Mouse (Mus musculus) liver, embryonic 15.5 days (tissue): ENCODE data around the gene Egf. TPM values are rescaled to one million over a fixed set of nuclear protein-coding genes. Genes with fewer than 3 reads are reported as not detected.

Experiments
- ATAC-seq: fragments of 200-750 bp; cut with Nextera tagmentation; 2 replicates; pipeline ENCODE4 v1.8.0; 2017; ENCODE audit warnings: moderate number of reproducible peaks, mild to moderate bottlenecking, moderate library complexity; ENCODE audit not compliant: insufficient read depth
- H3K27ac ChIP-seq: fragments of 300-500 bp; sonication (generic); replicated peaks from 2 replicates; pipeline ENCODE4 v1.5.1; 2015; ENCODE audit warnings: mild to moderate bottlenecking, inconsistent platforms
- H3K27me3 ChIP-seq: fragments of 300-500 bp; sonication (generic); 2 replicates; pipeline ENCODE4 v1.6.1; 2015; ENCODE audit warnings: mild to moderate bottlenecking, inconsistent platforms
- H3K36me3 ChIP-seq: fragments of 300-500 bp; sonication (generic); replicated peaks from 2 replicates; pipeline ENCODE4 v1.6.1; 2015; ENCODE audit warnings: moderate library complexity, mild to moderate bottlenecking, inconsistent platforms
- H3K4me1 ChIP-seq: fragments of 300-500 bp; sonication (generic); replicated peaks from 2 replicates; pipeline ENCODE4 v1.6.1; 2015; ENCODE audit warnings: inconsistent platforms
- H3K4me2 ChIP-seq: fragments of 300-500 bp; sonication (generic); 2 replicates; pipeline ENCODE4 v1.6.1; 2015; ENCODE audit warnings: moderate library complexity, mild to moderate bottlenecking, inconsistent platforms
- H3K4me3 ChIP-seq: fragments of 300-500 bp; sonication (generic); replicated peaks from 2 replicates; pipeline ENCODE4 v1.5.1; 2015; ENCODE audit warnings: mild to moderate bottlenecking, inconsistent platforms
- H3K9ac ChIP-seq: fragments of 300-500 bp; sonication (generic); 2 replicates; pipeline ENCODE4 v1.6.1; 2015; ENCODE audit warnings: moderate library complexity, mild to moderate bottlenecking, inconsistent platforms
- H3K9me3 ChIP-seq: fragments of 300-500 bp; sonication (generic); replicated peaks from 2 replicates; pipeline ENCODE4 v1.6.1; 2016; ENCODE audit warnings: inconsistent platforms
- WGBS: fragments of 180-500 bp; shearing (Covaris S2); methylation state at CpG from one replicate; pipeline ENCODE4 v1.1.7; 2015; ENCODE audit warnings: mixed read lengths; ENCODE audit not compliant: insufficient replicate concordance; 5-methylcytosine and 5-hydroxymethylcytosine counted together
- microRNA-seq: library from miRNA; unstranded; fragments of <30 nt; microRNA quantifications from one replicate; pipeline ENCODE4, GENCODE M21; 2016
- polyA plus RNA-seq: library from polyadenylated mRNA; unstranded; fragments of >200 nt; fragmentation: Nextera tagmentation; extraction: Ambion mirVana; gene quantifications from 2 replicates; pipeline ENCODE4 v1.2.1, GENCODE M21; 2015

Egf gene
- polyA plus RNA-seq, 1 experiment from 2014 or later = 0.47 TPM

DNA sequence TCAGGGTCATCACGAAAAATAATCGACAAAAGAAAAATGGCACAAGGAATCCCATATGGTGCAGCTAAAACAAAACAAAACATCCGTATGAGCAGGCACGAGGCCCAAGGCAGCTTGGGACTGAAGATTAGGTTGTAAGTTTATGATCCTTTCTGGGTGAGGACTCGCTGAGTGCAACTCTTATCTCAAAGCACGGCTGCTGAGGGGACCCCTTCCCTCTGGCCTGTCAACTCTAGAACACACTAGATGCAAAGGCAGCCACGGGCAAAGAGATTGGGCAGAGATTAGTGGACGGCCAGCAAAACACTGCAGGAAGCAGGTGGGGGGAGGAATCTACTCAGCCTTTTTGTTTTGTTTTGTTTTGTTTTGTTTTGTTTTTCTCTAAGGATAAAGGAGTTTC, 121.6 kb downstream of the Egf start:
- H3K36me3 ChIP-seq = 0 out of 2 replicates have a peak, but pooled peaks cover 8% of the 10 kb centered on the region
- peaks cover 3% of the 10 kb centered on the region; the same call in 1 of the 2 replicates for H3K4me1 ChIP-seq
- no peaks in the 10 kb centered on the region for H3K9me3 ChIP-seq
- 22% methylated on average over 8 of the region's 8 CpGs for WGBS
- H3K27me3 ChIP-seq = no peaks in the 10 kb centered on the region
- H3K27ac ChIP-seq = no peak overlapping the region
- no peak overlapping the region for H3K4me3 ChIP-seq
- no peak overlapping the region for H3K4me2 ChIP-seq
- H3K9ac ChIP-seq = no peak overlapping the region
- ATAC-seq = peak; percentile 68

DNA sequence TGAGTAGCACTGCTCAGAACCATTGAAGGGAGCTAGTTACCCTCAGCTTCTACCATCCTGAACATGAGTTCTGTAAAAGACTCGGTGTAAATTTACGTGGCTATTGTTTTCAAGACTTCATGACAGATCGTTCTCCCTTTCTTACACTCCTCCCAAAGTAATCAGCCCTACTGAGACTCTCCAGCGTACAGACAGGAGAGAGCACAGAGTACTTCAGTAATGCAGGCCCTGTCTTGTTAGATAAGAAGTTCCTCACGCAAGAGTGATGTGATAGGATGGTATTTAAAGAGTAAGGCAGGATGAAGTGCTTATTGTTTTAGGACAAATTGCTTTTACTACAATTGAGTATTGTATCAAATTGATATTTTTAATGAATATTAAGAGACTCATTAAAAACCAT, 123.3 kb downstream of the Egf start:
- ATAC-seq = no peak
- Histone ChIP-seq H3K4me2 (no peak overlapping the region), H3K4me1 (peaks cover 3% of the 10 kb centered on the region; the same call in 1 of the 2 replicates), H3K4me3 (no peak overlapping the region), H3K9ac (no peak overlapping the region), H3K36me3 (0 out of 2 replicates have a peak, but pooled peaks cover 8% of the 10 kb centered on the region), H3K9me3 (no peaks in the 10 kb centered on the region), H3K27ac (no peak overlapping the region), H3K27me3 (no peaks in the 10 kb centered on the region)
- 38% methylated on average over 5 of the region's 5 CpGs for WGBS

DNA sequence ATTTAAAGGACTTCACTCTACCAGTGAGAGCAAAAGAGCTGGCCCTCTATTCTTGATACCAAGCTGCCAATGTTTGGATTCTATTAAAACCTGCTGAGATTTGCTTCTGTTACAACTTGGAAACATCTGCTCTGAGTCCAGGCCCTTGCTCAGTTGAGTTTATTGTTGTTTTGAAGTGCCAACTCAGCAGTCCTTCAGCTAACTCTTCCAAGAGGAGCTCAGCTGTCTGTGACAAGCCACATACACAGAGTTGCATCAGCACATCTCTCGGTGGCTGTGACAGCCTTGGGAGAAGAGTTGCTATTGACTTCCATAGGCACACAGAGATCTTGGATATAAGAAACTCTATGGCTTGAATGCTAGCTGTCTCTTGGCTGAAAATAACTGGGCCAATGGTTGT, 124.1 kb downstream of the Egf start:
- 0 out of 2 replicates have a peak, but pooled peaks cover 8% of the 10 kb centered on the region for H3K36me3 ChIP-seq
- peaks cover 3% of the 10 kb centered on the region; the same call in 1 of the 2 replicates for H3K4me1 ChIP-seq
- 61% methylated on average over 1 of the region's 1 CpGs for WGBS
- no peaks in the 10 kb centered on the region for H3K27me3 ChIP-seq
- H3K9me3 ChIP-seq = no peaks in the 10 kb centered on the region
- H3K9ac ChIP-seq = no peak overlapping the region
- H3K4me3 ChIP-seq = no peak overlapping the region
- ATAC-seq = no peak
- no peak overlapping the region for H3K4me2 ChIP-seq
- H3K27ac ChIP-seq = no peak overlapping the region

Small RNA genes lying within 50 kb of the gene (microRNA-seq; reads per million reads assigned to microRNA genes)
- gene Gm24515 = not detected

Other genes with a start within 250 kb of the Egf start
- gene Elovl6, start 223.0 kb downstream of the Egf start, polyA plus RNA-seq = 10.3 and 12.0 TPM in 2 replicates
- not detected in 2 replicates for gene Lrit3, start 48.7 kb upstream of the Egf start, polyA plus RNA-seq
- not detected in 2 replicates for gene Rrh, start 67.3 kb upstream of the Egf start, polyA plus RNA-seq
- 39.9 and 40.0 TPM in 2 replicates for gene Gar1, start 76.1 kb upstream of the Egf start, polyA plus RNA-seq
- 219 and 252 TPM in 2 replicates for gene Cfi, start 80.6 kb upstream of the Egf start, polyA plus RNA-seq
- 71.4 and 77.9 TPM in 2 replicates for gene Pla2g12a, start 123.3 kb upstream of the Egf start, polyA plus RNA-seq
- gene Casp6, start 146.1 kb upstream of the Egf start, polyA plus RNA-seq = 27.3 and 30.6 TPM in 2 replicates
- gene Mcub, start 214.9 kb upstream of the Egf start, polyA plus RNA-seq = 14.6 and 16.0 TPM in 2 replicates